9 mouse cellular contexts compared by ENCODE assay signal in genomic region chr1:74084065-74084705, GRCm38 (mm10). TPM values are rescaled to one million over a fixed set of nuclear protein-coding genes. Genes with fewer than 3 reads are reported as not detected.
DNase-seq lines count a peak whose midpoint lies in the region; ATAC-seq and TF ChIP-seq lines count a peak whose summit lies in the region.
"Had no signal": no experiment of that assay in that cellular context is flagged by ENCODE, and none has a peak within 500 bp of the region (broad histone marks: within the 10 kb centered on the region; RNA-seq: fewer than 3 reads in every experiment).

No protein-coding gene starts in this region.

- no peak overlapping the region for H3K4me3 ChIP-seq in midbrain, postnatal 0 days (ENCODE audit: low read depth, low read length)
- H3K4me3 ChIP-seq in midbrain, embryonic 13.5 days (replicated peaks), result no peak overlapping the region
- no peak overlapping the region for H3K4me3 ChIP-seq in myocyte

- no peak overlapping the region for H3ac ChIP-seq in myocyte (ENCODE audit: control insufficient read depth, insufficient read length)

- no peaks in the 10 kb centered on the region for H3K4me1 ChIP-seq in midbrain, postnatal 0 days (ENCODE audit: insufficient read depth, low read length)
- peaks cover 14% of the 10 kb centered on the region; the same call in 1 of the 2 replicates for H3K4me1 ChIP-seq in midbrain, embryonic 13.5 days (replicated peaks)

- no peaks in the 10 kb centered on the region for H3K36me3 ChIP-seq in midbrain, postnatal 0 days (ENCODE audit: insufficient read depth, low read length)
- no peaks in the 10 kb centered on the region for H3K36me3 ChIP-seq in midbrain, embryonic 13.5 days
- H3K36me3 ChIP-seq in myocyte (ENCODE audit: control insufficient read depth, insufficient read depth), result no peaks in the 10 kb centered on the region

- H3K27ac ChIP-seq in midbrain, postnatal 0 days (ENCODE audit: low read depth, low read length), result no peak overlapping the region
- H3K27ac ChIP-seq in midbrain, embryonic 13.5 days, result no peak overlapping the region

- no peaks in the 10 kb centered on the region for H3K79me2 ChIP-seq in myocyte (ENCODE audit: control insufficient read depth, insufficient read depth)

- H3K9me3 ChIP-seq in midbrain, postnatal 0 days (ENCODE audit: low read length), result no peaks in the 10 kb centered on the region
- no peaks in the 10 kb centered on the region for H3K9me3 ChIP-seq in midbrain, embryonic 13.5 days

- no peak overlapping the region for H3K4me2 ChIP-seq in midbrain, postnatal 0 days (ENCODE audit: low read depth, low read length, poor library complexity, severe bottlenecking)
- H3K4me2 ChIP-seq in midbrain, embryonic 13.5 days (replicated peaks), result no peak overlapping the region
- H3K4me2 ChIP-seq in myocyte (ENCODE audit: low read depth), result peak overlapping the region; percentile 10

- DNase-seq in midbrain, postnatal 0 days (ENCODE audit: low spot score), result peak; percentile 21
- peak; percentile 51 to 59 for DNase-seq in gastrocnemius, adult 8-10 months (ENCODE audit: low spot score in 2 of 2)
- peak; percentile 65 to 70 for DNase-seq in heart, postnatal 14 days
- DNase-seq in right cerebral cortex, adult 2 months (ENCODE audit: low spot score in 2 of 2), result no peak
- DNase-seq in ovary, adult 18-20 months (ENCODE audit: low spot score), result no peak
- no peak for DNase-seq in cerebellum, adult 11 months
- DNase-seq: kidney, postnatal 25 days had no signal

- intact Hi-C loops in heart, postnatal 14 days (cut with DNase I), result no loop called here

- no peak overlapping the region for H3K9ac ChIP-seq in midbrain, postnatal 0 days (replicated peaks; ENCODE audit: low read length, poor library complexity, severe bottlenecking)
- no peak overlapping the region for H3K9ac ChIP-seq in midbrain, embryonic 13.5 days (replicated peaks)

- TF ChIP-seq POLR2A in myocyte (IDR thresholded peaks at IDR 0.05; ENCODE audit: insufficient read length, low read depth), result no peak

- TF ChIP-seq CTCF in midbrain, postnatal 0 days (IDR thresholded peaks at IDR 0.05), result no peak

- ATAC-seq in midbrain, postnatal 0 days (ENCODE audit: low FRiP score), result peak; percentile 27; the same call in 1 of the 2 replicates
- no peak for ATAC-seq in midbrain, embryonic 13.5 days

- 63% methylated on average over 6 of the region's 6 CpGs for WGBS in midbrain, postnatal 0 days
- 62% methylated on average over 6 of the region's 6 CpGs for WGBS in midbrain, embryonic 13.5 days

- no peaks in the 10 kb centered on the region for H3K27me3 ChIP-seq in midbrain, postnatal 0 days (ENCODE audit: insufficient read depth, low read length)
- no peaks in the 10 kb centered on the region for H3K27me3 ChIP-seq in midbrain, embryonic 13.5 days
- no peaks in the 10 kb centered on the region for H3K27me3 ChIP-seq in myocyte (ENCODE audit: control insufficient read depth, insufficient read depth, insufficient read length)

TF ChIP-seq in myocyte, 11 proteins besides CTCF, POLR2A, EP300 and RAD21:
- no peak for TF ChIP-seq MYOD1 (IDR thresholded peaks at IDR 0.05; ENCODE audit: control insufficient read depth in 1 of 3, insufficient read length in 2 of 3, low read depth in 2 of 3)

RNA-seq across cellular contexts. Expression of gene Tns1, which starts 40.1 kb away (rescaled TPM):
- 22.5 and 31.5 TPM in 2 replicates for total RNA-seq in midbrain, postnatal 0 days (2014; rRNA removed)
- 9.8 and 10.2 TPM in 2 replicates for polyA plus RNA-seq in midbrain, postnatal 0 days (2015; fragmentation: Nextera tagmentation; extraction: Ambion mirVana)
- 9.6 and 13.2 TPM in 2 replicates for polyA plus RNA-seq in midbrain, embryonic 13.5 days (2015; fragmentation: Nextera tagmentation; extraction: Ambion mirVana)
- 100 to 1,000 TPM; 217 to 331 (median 279) TPM for total RNA-seq in gastrocnemius, adult 8-10 months (2022)
- 100 to 1,000 TPM; 677 to 755 TPM for total RNA-seq in heart, postnatal 14 days (2021)
- polyA plus RNA-seq in myocyte (2012; fragmentation: generic; extraction: Trizol), result 111 TPM

RNA-seq across cellular contexts. Expression of gene Rufy4, which starts 41.2 kb away (rescaled TPM):
- 0.33 TPM in 1 of 2 replicates, not detected in the other for total RNA-seq in midbrain, postnatal 0 days (2014; rRNA removed)
- 0.09 and 0.11 TPM in 2 replicates for polyA plus RNA-seq in midbrain, postnatal 0 days (2015; fragmentation: Nextera tagmentation; extraction: Ambion mirVana)
- 0.31 and 0.42 TPM in 2 replicates for polyA plus RNA-seq in midbrain, embryonic 13.5 days (2015; fragmentation: Nextera tagmentation; extraction: Ambion mirVana)
- total RNA-seq in gastrocnemius, adult 8-10 months (2022), result not detected
- total RNA-seq in heart, postnatal 14 days (2021), result 1 to 10 TPM; 1.4 to 1.5 TPM
- polyA plus RNA-seq in myocyte (2012; fragmentation: generic; extraction: Trizol), result not detected

Comparison
In these comparisons a context has a peak if more than half of its experiments do, and no peak if none do; other contexts are left out.
1. DNase-seq: peak in midbrain, postnatal 0 days (single experiment), gastrocnemius, adult 8-10 months (2 of 2) and heart, postnatal 14 days (2 of 2); none in right cerebral cortex, adult 2 months (0 of 2), ovary, adult 18-20 months (single experiment) and cerebellum, adult 11 months (single experiment).